Mouse (Mus musculus): ENCODE data around the gene Nfat5.

GRCm38 (mm10) chr8:107269191-107269590 is 24.1 kb upstream of the Nfat5 start:
- TF ChIP-seq CTCF (IDR thresholded peaks at IDR 0.05; ENCODE audit: low read depth) (no peak), EP300 (IDR thresholded peaks at IDR 0.05; ENCODE audit: low read depth) (no peak)
